Mouse (Mus musculus) ES-E14 (cell line): Measurements from ENCODE around the gene Higd1c.

Experiments
- HCFC1 ChIP-seq: IDR thresholded peaks from 2 replicates; pipeline ENCODE4 v1.6.1; 2012; ENCODE audit warnings: low read length, inconsistent platforms, borderline replicate concordance; ENCODE audit not compliant: insufficient read depth
- ZNF384 ChIP-seq: IDR thresholded peaks from 2 replicates; pipeline ENCODE4 v1.6.1; 2012; ENCODE audit warnings: low read depth, low read length, inconsistent platforms

GRCm38 (mm10) chr15:100403318-100404000 is 39.1 kb downstream of the Higd1c start:
- TF ChIP-seq ZNF384: no peak
- TF ChIP-seq HCFC1: no peak
